Mouse (Mus musculus): Measurements from ENCODE around the gene Rpl21. TPM values are rescaled to one million over a fixed set of nuclear protein-coding genes. Genes with fewer than 3 reads are reported as not detected.
"Not testable (repeated sequence)": the region's sequence is repeated elsewhere in the genome, so short reads cannot be mapped to it uniquely, and the experiment has no call there.

The Rpl21 gene
- polyA plus RNA-seq, 1 experiment from 2014 or later = 487 TPM

DNA sequence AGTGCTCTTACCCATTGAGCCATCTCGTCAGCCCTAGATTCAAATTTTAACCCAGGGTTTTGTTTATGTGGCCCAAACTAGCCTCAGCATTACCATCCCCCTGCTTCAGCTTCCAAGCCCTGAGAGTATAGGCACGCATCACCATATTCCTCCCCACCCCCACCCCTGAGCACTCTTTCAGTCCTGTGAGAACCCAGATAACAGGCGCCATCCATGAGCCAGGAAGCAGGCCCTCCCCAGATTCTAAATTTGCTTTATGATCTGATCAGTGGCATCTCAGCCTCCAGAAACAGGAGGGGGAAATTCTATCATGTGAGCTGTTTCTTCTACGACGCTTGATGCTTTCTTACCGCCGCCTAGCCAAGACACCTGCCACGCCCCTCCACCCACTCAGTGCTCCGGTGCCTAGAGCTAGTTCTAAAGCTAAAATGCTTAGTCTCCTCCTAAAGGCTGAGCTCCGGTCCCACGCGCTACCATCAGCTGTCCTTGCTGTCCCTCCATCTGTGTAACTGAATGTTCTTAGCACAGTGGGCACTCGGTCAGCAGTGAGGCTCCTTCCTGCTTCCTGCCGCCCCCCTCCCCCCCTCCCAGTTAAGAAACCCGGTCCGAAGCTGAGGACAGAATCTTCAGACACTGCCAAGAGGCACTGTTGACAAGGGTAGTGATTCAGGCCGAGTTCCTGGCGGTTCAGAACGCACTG is 34.7 kb downstream of the Rpl21 start:
- no peaks in the 10 kb centered on the region for H3K36me3 ChIP-seq (ENCODE audit: control insufficient read depth, insufficient read depth, low read length)
- peak; percentile 18 for DNase-seq (ENCODE audit: low spot score)
- WGBS = 7% methylated on average over 19 of the region's 19 CpGs
- no peaks in the 10 kb centered on the region for H3K27me3 ChIP-seq (ENCODE audit: control insufficient read depth, insufficient read depth, low read length)
- peak overlapping the region; percentile 21 for H3K4me2 ChIP-seq (ENCODE audit: low read depth)
- H3K9ac ChIP-seq (ENCODE audit: low read length) = 0 out of 2 replicates have a peak overlapping the region, but pooled peaks have one; percentile 39
- no peaks in the 10 kb centered on the region for H3K4me1 ChIP-seq (ENCODE audit: control insufficient read depth, insufficient read depth, low read length)
- no peaks in the 10 kb centered on the region for H3K9me3 ChIP-seq (ENCODE audit: control insufficient read depth, low read length)
- no peak overlapping the region for H3K27ac ChIP-seq (ENCODE audit: low read depth, low read length)
- H3K4me3 ChIP-seq (ENCODE audit: low read depth, low read length) = no peak overlapping the region
- ATAC-seq (ENCODE audit: insufficient read depth, low FRiP score, low TSS enrichment) = no peak; the same call in 1 of the 2 replicates

DNA sequence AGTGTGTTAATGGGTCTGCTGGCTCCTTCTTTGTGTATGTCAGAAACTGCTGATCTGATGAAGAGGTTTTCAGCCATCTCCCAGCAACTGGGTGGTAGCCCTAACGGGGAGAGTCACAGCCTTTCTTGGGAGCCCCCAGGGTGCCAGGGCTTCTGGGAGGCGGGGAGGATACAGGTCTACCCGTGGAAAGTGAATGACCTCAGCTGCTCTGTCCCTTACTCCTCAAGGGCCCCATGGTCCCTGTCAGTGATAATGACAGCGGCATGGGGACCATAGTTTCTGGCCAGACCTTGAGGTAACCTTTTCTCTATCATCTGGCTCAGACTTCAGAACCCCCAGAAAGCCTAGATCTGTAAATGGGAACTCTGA is 35.2 kb downstream of the Rpl21 start:
- no peaks in the 10 kb centered on the region for H3K4me1 ChIP-seq (ENCODE audit: control insufficient read depth, insufficient read depth, low read length)
- H3K9ac ChIP-seq (ENCODE audit: low read length) = no peak overlapping the region
- no peaks in the 10 kb centered on the region for H3K9me3 ChIP-seq (ENCODE audit: control insufficient read depth, low read length)
- DNase-seq (ENCODE audit: low spot score) = no peak
- H3K27me3 ChIP-seq (ENCODE audit: control insufficient read depth, insufficient read depth, low read length) = no peaks in the 10 kb centered on the region
- H3K36me3 ChIP-seq (ENCODE audit: control insufficient read depth, insufficient read depth, low read length) = no peaks in the 10 kb centered on the region
- WGBS = 19% methylated on average over 4 of the region's 4 CpGs
- no peak for ATAC-seq (ENCODE audit: insufficient read depth, low FRiP score, low TSS enrichment)
- no peak overlapping the region for H3K27ac ChIP-seq (ENCODE audit: low read depth, low read length)
- H3K4me2 ChIP-seq (ENCODE audit: low read depth) = no peak overlapping the region; the same call in 1 of the 2 replicates
- no peak overlapping the region for H3K4me3 ChIP-seq (ENCODE audit: low read depth, low read length)

DNA sequence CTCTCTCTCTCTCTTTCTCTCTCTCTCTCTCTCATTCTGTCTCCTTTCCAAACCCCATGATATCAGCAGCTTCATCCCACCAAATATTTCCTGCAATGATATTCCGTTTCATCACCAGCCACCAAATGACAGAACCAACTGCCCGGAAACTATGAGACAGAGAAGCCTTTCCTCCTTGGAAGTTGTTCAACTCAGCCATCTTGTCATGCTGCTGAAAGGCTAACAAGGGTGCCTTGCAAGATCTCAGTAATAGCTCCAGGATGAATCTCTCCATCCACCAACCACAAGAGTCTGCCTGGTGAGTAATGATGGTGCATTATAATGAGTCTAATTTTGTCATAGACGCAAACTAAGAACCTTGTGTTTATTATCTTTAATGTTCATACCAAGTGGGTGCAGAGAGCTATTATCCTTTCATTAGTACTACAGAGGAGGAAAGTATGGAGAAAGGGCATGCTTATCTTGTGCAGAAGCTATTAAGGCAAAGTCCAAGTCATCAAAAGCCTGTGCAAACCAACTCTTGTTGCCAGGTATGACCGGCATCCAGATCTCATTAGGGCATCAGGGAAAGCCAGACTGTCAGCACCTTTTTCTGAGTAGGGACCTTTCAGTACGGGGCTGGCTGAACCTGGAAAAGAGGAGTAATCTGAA is 40.4 kb downstream of the Rpl21 start:
- Histone ChIP-seq H3K36me3 (ENCODE audit: control insufficient read depth, insufficient read depth, low read length) (no peaks in the 10 kb centered on the region), H3K27me3 (ENCODE audit: control insufficient read depth, insufficient read depth, low read length) (no peaks in the 10 kb centered on the region), H3K4me3 (ENCODE audit: low read depth, low read length) (no peak overlapping the region), H3K27ac (ENCODE audit: low read depth, low read length) (no peak overlapping the region), H3K4me2 (ENCODE audit: low read depth) (no peak overlapping the region), H3K4me1 (ENCODE audit: control insufficient read depth, insufficient read depth, low read length) (no peaks in the 10 kb centered on the region), H3K9ac (ENCODE audit: low read length) (no peak overlapping the region), H3K9me3 (ENCODE audit: control insufficient read depth, low read length) (no peaks in the 10 kb centered on the region)
- WGBS = 91% methylated on average over 5 of the region's 5 CpGs
- ATAC-seq (ENCODE audit: insufficient read depth, low FRiP score, low TSS enrichment) (no peak), DNase-seq (ENCODE audit: low spot score) (no peak)

DNA sequence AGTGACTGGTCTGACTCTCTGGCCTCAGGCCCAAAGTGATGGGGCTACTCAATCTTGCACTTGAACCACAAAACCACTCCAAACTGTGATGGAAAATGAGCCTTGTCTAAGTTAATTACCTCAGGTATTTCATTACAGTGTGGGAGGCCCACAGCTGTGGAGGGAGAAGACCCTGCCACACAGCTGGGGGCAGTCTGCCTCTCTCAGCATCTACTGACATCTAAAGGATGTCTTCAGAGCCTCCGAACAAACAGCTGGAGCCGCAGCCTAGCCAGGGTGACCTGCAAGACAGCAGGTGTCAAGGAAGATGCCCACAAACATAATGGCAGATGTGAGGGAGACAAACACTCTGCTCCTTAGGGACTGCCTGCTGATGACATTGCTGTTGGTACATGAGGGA is 43.3 kb downstream of the Rpl21 start:
- 74% methylated on average over 2 of the region's 2 CpGs for WGBS
- H3K27ac ChIP-seq (ENCODE audit: low read depth, low read length) = no peak overlapping the region
- DNase-seq (ENCODE audit: low spot score) = no peak
- no peak overlapping the region for H3K4me3 ChIP-seq (ENCODE audit: low read depth, low read length)
- no peak overlapping the region for H3K4me2 ChIP-seq (ENCODE audit: low read depth)
- no peaks in the 10 kb centered on the region for H3K36me3 ChIP-seq (ENCODE audit: control insufficient read depth, insufficient read depth, low read length)
- no peaks in the 10 kb centered on the region for H3K27me3 ChIP-seq (ENCODE audit: control insufficient read depth, insufficient read depth, low read length)
- no peak for ATAC-seq (ENCODE audit: insufficient read depth, low FRiP score, low TSS enrichment)
- no peak overlapping the region for H3K9ac ChIP-seq (ENCODE audit: low read length)
- no peaks in the 10 kb centered on the region for H3K4me1 ChIP-seq (ENCODE audit: control insufficient read depth, insufficient read depth, low read length)
- no peaks in the 10 kb centered on the region for H3K9me3 ChIP-seq (ENCODE audit: control insufficient read depth, low read length)

DNA sequence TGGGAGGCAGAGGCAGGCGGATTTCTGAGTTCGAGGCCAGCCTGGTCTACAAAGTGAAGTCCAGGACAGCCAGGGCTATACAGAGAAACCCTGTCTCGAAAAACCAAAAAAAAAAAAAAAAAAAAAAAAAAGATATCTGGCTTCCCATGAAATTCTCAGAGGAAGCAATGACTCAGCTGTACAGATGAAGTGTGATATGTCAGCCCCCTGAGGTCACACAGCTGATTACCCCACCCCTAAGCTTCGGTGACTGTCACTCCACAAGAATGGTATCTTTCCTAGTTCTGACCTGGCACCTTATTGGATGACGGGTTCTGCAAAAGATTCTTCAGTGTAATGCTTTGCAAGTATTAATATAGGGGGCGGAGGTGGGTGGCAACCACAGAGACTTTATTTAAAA is 45.2 kb downstream of the Rpl21 start:
- H3K9ac ChIP-seq (ENCODE audit: low read length); ATAC-seq (ENCODE audit: insufficient read depth, low FRiP score, low TSS enrichment); H3K9me3 ChIP-seq (ENCODE audit: control insufficient read depth, low read length); H3K36me3 ChIP-seq (ENCODE audit: control insufficient read depth, insufficient read depth, low read length); H3K4me3 ChIP-seq (ENCODE audit: low read depth, low read length); H3K27me3 ChIP-seq (ENCODE audit: control insufficient read depth, insufficient read depth, low read length); H3K27ac ChIP-seq (ENCODE audit: low read depth, low read length); DNase-seq (ENCODE audit: low spot score); H3K4me2 ChIP-seq (ENCODE audit: low read depth); H3K4me1 ChIP-seq (ENCODE audit: control insufficient read depth, insufficient read depth, low read length): not testable (repeated sequence)
- 81% methylated on average over 5 of the region's 6 CpGs for WGBS

DNA sequence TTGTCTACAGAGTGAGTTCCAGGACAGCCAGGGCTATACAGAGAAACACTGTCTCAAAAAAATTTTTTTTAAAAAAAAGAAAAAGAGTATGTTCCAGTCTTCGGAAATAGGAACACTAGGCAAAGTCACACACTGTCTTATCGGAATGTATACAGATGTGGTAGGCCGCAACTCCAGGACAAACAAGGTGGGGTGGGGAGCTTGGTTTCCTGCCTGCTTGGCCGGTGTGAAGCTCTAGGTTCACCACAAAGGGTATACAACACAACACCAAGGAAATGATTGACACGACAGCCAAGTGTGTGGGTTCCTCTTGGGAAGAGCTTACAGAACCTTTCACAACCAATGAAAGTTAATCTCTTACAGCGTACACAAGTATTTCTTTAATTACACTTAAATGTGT is 49.6 kb downstream of the Rpl21 start:
- H3K27ac ChIP-seq (ENCODE audit: low read depth, low read length) = no peak overlapping the region
- H3K4me3 ChIP-seq (ENCODE audit: low read depth, low read length) = no peak overlapping the region
- WGBS = 92% methylated on average over 6 of the region's 6 CpGs
- H3K9ac ChIP-seq (ENCODE audit: low read length) = no peak overlapping the region
- H3K36me3 ChIP-seq (ENCODE audit: control insufficient read depth, insufficient read depth, low read length) = no peaks in the 10 kb centered on the region
- no peak overlapping the region for H3K4me2 ChIP-seq (ENCODE audit: low read depth)
- H3K4me1 ChIP-seq (ENCODE audit: control insufficient read depth, insufficient read depth, low read length) = no peaks in the 10 kb centered on the region
- ATAC-seq (ENCODE audit: insufficient read depth, low FRiP score, low TSS enrichment) = no peak
- no peaks in the 10 kb centered on the region for H3K9me3 ChIP-seq (ENCODE audit: control insufficient read depth, low read length)
- DNase-seq (ENCODE audit: low spot score) = no peak
- no peaks in the 10 kb centered on the region for H3K27me3 ChIP-seq (ENCODE audit: control insufficient read depth, insufficient read depth, low read length)

DNA sequence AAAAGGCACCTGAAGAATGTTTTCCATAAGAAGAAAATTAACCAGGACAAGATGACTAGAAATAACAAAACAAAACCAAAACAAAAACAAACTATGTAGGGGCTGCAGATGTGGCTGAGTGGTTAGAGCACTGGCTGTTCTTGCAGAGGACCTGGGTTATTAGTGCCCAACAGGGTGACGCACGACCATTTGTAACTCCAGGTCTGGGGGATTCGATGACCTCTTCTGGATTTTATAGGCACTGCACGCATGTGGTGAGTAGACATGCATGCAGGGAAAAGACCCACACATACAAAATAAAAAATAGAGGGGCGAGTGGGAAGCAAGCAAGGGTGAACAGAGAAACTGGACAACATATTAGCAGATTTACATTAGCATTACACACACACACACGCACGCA is 50.4 kb downstream of the Rpl21 start:
- 73% methylated on average over 7 of the region's 7 CpGs for WGBS
- H3K27me3 ChIP-seq (ENCODE audit: control insufficient read depth, insufficient read depth, low read length) = no peaks in the 10 kb centered on the region
- no peak overlapping the region for H3K4me3 ChIP-seq (ENCODE audit: low read depth, low read length)
- no peak overlapping the region for H3K27ac ChIP-seq (ENCODE audit: low read depth, low read length)
- ATAC-seq (ENCODE audit: insufficient read depth, low FRiP score, low TSS enrichment) (no peak), DNase-seq (ENCODE audit: low spot score) (no peak)
- H3K9ac ChIP-seq (ENCODE audit: low read length) = no peak overlapping the region
- H3K36me3 ChIP-seq (ENCODE audit: control insufficient read depth, insufficient read depth, low read length) = no peaks in the 10 kb centered on the region
- no peaks in the 10 kb centered on the region for H3K4me1 ChIP-seq (ENCODE audit: control insufficient read depth, insufficient read depth, low read length)
- H3K4me2 ChIP-seq (ENCODE audit: low read depth) = no peak overlapping the region
- no peaks in the 10 kb centered on the region for H3K9me3 ChIP-seq (ENCODE audit: control insufficient read depth, low read length)

DNA sequence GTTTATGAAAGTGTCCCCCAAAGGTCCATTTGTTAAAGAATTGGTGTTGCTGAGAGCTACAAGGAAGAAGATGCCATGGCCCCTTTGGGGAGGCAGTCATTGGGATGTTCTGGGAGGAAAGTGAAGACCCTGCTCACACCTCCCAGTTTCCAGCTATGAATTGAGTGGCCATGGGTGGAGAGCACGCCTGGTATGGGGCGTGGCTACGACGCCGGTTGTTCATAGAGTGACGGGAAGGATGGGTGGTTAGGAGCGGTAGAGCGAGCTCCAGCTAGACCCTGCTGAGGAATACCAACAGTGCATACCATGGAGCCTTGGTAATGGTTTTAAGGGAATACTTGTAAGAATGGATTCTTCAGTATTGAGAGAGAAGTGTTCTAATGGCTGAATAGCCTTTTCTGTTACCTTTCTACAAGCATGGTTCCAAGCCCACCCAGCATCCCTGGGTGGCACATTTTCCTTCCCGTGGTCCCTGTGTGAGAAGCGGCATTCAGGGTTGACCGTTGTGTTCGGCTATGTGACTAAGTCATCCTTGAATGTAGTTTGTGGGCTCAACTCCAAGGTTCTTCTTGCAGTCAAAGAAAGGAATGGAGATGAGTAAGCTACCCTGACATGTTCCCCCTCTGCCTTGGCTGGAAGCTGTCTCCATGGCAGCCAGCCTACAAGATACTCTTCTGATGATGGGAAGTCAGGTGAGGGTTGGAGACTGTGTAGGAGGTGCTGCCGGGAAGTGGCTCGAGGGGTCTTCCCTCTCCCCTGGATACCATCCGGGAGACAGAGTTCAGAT is 51.0 kb downstream of the Rpl21 start:
- Histone ChIP-seq H3K9me3 (ENCODE audit: control insufficient read depth, low read length) (no peaks in the 10 kb centered on the region), H3K27ac (ENCODE audit: low read depth, low read length) (no peak overlapping the region), H3K4me1 (ENCODE audit: control insufficient read depth, insufficient read depth, low read length) (no peaks in the 10 kb centered on the region), H3K36me3 (ENCODE audit: control insufficient read depth, insufficient read depth, low read length) (no peaks in the 10 kb centered on the region), H3K4me3 (ENCODE audit: low read depth, low read length) (no peak overlapping the region), H3K4me2 (ENCODE audit: low read depth) (no peak overlapping the region), H3K27me3 (ENCODE audit: control insufficient read depth, insufficient read depth, low read length) (no peaks in the 10 kb centered on the region), H3K9ac (ENCODE audit: low read length) (no peak overlapping the region)
- no peak for DNase-seq (ENCODE audit: low spot score)
- WGBS = 89% methylated on average over 15 of the region's 15 CpGs
- ATAC-seq (ENCODE audit: insufficient read depth, low FRiP score, low TSS enrichment) = no peak

All from neural tube, embryonic 11.5 days (tissue).